Mouse (Mus musculus) brain, adult 2 months (tissue): Measurements from ENCODE around the gene Duoxa1.

Source experiments
- DNase-seq: peaks from one replicate; pipeline ENCODE4 v3.0.0; 2011; ENCODE audit warnings: low read depth, low spot score

Gene Duoxa1

GRCm38 (mm10) chr2:122298096-122298499 lies 15.4 kb downstream of the Duoxa1 start, which contains the start of gene Duox2:
Gene Duox2, minus strand, starts transcription at chr2:122298449.
- no peak for DNase-seq

- no peak for DNase-seq
Measured at GRCm38 (mm10) chr2:122297271-122298095, 16.0 kb downstream of the Duoxa1 start.

- DNase-seq: no peak
Measured at GRCm38 (mm10) chr2:122294916-122295315, 18.6 kb downstream of the Duoxa1 start.

GRCm38 (mm10) chr2:122286137-122286536 lies 27.4 kb downstream of the Duoxa1 start:
- no peak for DNase-seq

GRCm38 (mm10) chr2:122284091-122284490 lies 29.4 kb downstream of the Duoxa1 start:
- no peak for DNase-seq

- DNase-seq: no peak
Measured at GRCm38 (mm10) chr2:122278769-122279168, 34.8 kb downstream of the Duoxa1 start.

- no peak for DNase-seq
Measured at GRCm38 (mm10) chr2:122266407-122267193, 46.9 kb downstream of the Duoxa1 start.

- peak; percentile 42 for DNase-seq
Measured at GRCm38 (mm10) chr2:122264690-122265089, 48.8 kb downstream of the Duoxa1 start.

- DNase-seq: no peak
Measured at GRCm38 (mm10) chr2:122260729-122261128, 52.8 kb downstream of the Duoxa1 start.

- DNase-seq: peak; percentile 32
Measured at GRCm38 (mm10) chr2:122255997-122256396, 57.5 kb downstream of the Duoxa1 start.
